Mouse (Mus musculus) left cerebral cortex, adult 2 months (tissue): ENCODE measurements around the gene Srebf1. TPM values are rescaled to one million over a fixed set of nuclear protein-coding genes. Genes with fewer than 3 reads are reported as not detected.
A peak's percentile ranks its signal among the peaks of the same experiment; 100 is the strongest.

Experiments used
- DNase-seq, 2 experiments: peaks; one replicate each; pipeline ENCODE4 v3.0.0; 2021 to 2022; ENCODE audit warnings: low spot score in 2 of 2, mixed read lengths in 1 of 2; ENCODE audit errors: extremely low spot score in 1 of 2
- H3K27ac ChIP-seq: fragments of 200-600 bp; 2 replicates; pipeline ENCODE4 v1.8.1; 2022
- H3K4me3 ChIP-seq: fragments of 200-600 bp; 2 replicates; pipeline ENCODE4 v1.8.1; 2022
- CTCF ChIP-seq: fragments of 200-600 bp; IDR thresholded peaks from 2 replicates; pipeline ENCODE4 v1.8.1; 2022; ENCODE audit warnings: antibody characterized with exemption, mild to moderate bottlenecking, moderate library complexity
- intact Hi-C: fragments of 180-260 bp; cut with DNase I; formaldehyde crosslinking; loops from one replicate; pipeline ENCODE4 v1.15.1; 2025
- total RNA-seq, 2 experiments: library from RNA; stranded (reverse); gene quantifications; 2 replicates each; pipeline ENCODE4 v1.2.3; 2021

Gene Srebf1
- total RNA-seq, 2 experiments from 2014 or later = 50.1 to 66.1 TPM

- H3K4me3 ChIP-seq = no peak overlapping the region
- no peak for TF ChIP-seq CTCF
- intact Hi-C loops = no loop called here
- DNase-seq = no peak
- H3K27ac ChIP-seq = peak overlapping the region; percentile 70; the same call in 1 of the 2 replicates
These were observed 10.2 kb upstream of the Srebf1 start for GRCm38 (mm10) chr11:60232441-60233058.

- Histone ChIP-seq H3K4me3 (no peak overlapping the region), H3K27ac (no peak overlapping the region)
- intact Hi-C loops = no loop called here
- no peak for DNase-seq
- no peak for TF ChIP-seq CTCF
These were observed 9.6 kb upstream of the Srebf1 start for GRCm38 (mm10) chr11:60231951-60232350.

GRCm38 (mm10) chr11:60231326-60231725 is 8.9 kb upstream of the Srebf1 start:
- DNase-seq = no peak
- Histone ChIP-seq H3K27ac (no peak overlapping the region), H3K4me3 (no peak overlapping the region)
- no peak for TF ChIP-seq CTCF
- intact Hi-C loops = no loop called here

- TF ChIP-seq CTCF = no peak
- no peak for DNase-seq
- intact Hi-C loops = no loop called here
- Histone ChIP-seq H3K27ac (no peak overlapping the region), H3K4me3 (no peak overlapping the region)
These were observed 8.1 kb upstream of the Srebf1 start for GRCm38 (mm10) chr11:60230512-60230911.

- no peak overlapping the region for H3K4me3 ChIP-seq
- no peak for DNase-seq
- TF ChIP-seq CTCF = no peak
- intact Hi-C loops = no loop called here
- H3K27ac ChIP-seq = no peak overlapping the region
These were observed 7.4 kb upstream of the Srebf1 start for GRCm38 (mm10) chr11:60229821-60230220.

- intact Hi-C loops = no loop called here
- no peak for TF ChIP-seq CTCF
These were observed 6.1 kb upstream of the Srebf1 start for GRCm38 (mm10) chr11:60228525-60228924.

GRCm38 (mm10) chr11:60225874-60226273 is 3.5 kb upstream of the Srebf1 start:
- intact Hi-C loops = no loop called here

More at GRCm38 (mm10) chr11:60228525-60228924, 6.1 kb upstream of the Srebf1 start:
- DNase-seq = no peak
- Histone ChIP-seq H3K4me3 (no peak overlapping the region), H3K27ac (no peak overlapping the region)

GRCm38 (mm10) chr11:60224676-60225075 is 2.3 kb upstream of the Srebf1 start:
- Histone ChIP-seq H3K27ac (no peak overlapping the region), H3K4me3 (no peak overlapping the region)
- intact Hi-C loops = no loop called here
- no peak; the same call in 1 of the 2 replicates for TF ChIP-seq CTCF
- no peak for DNase-seq

More at GRCm38 (mm10) chr11:60225874-60226273, 3.5 kb upstream of the Srebf1 start:
- Histone ChIP-seq H3K27ac (no peak overlapping the region), H3K4me3 (no peak overlapping the region)
- DNase-seq = no peak
- no peak for TF ChIP-seq CTCF

- H3K27ac ChIP-seq = peak overlapping the region; percentile 80
- peak overlapping the region; percentile 40 for H3K4me3 ChIP-seq
- intact Hi-C loops = no loop called here
- no peak for TF ChIP-seq CTCF
- DNase-seq = no peak
These were observed 304 bp downstream of the Srebf1 start for GRCm38 (mm10) chr11:60222085-60222468.

GRCm38 (mm10) chr11:60221425-60221824 is 956 bp downstream of the Srebf1 start:
- DNase-seq = no peak
- no peak overlapping the region for H3K27ac ChIP-seq
- intact Hi-C loops = no loop called here
- H3K4me3 ChIP-seq = no peak overlapping the region
- no peak for TF ChIP-seq CTCF

- intact Hi-C loops = no loop called here
These were observed 2.0 kb downstream of the Srebf1 start for GRCm38 (mm10) chr11:60220291-60220804.

GRCm38 (mm10) chr11:60219609-60220008 is 2.8 kb downstream of the Srebf1 start:
- peak overlapping the region; percentile 69 for H3K4me3 ChIP-seq
- no peak for DNase-seq
- no peak overlapping the region; the same call in 1 of the 2 replicates for H3K27ac ChIP-seq
- intact Hi-C loops = no loop called here
- TF ChIP-seq CTCF = no peak

More at GRCm38 (mm10) chr11:60220291-60220804, 2.0 kb downstream of the Srebf1 start:
- peak overlapping the region; percentile 69 for H3K4me3 ChIP-seq
- peak overlapping the region; percentile 85 for H3K27ac ChIP-seq
- TF ChIP-seq CTCF = no peak
- peak; percentile 85 to 87 for DNase-seq

- intact Hi-C loops = no loop called here
- no peak overlapping the region for H3K27ac ChIP-seq
- no peak for TF ChIP-seq CTCF
- DNase-seq = no peak
- H3K4me3 ChIP-seq = no peak overlapping the region
These were observed 4.9 kb downstream of the Srebf1 start for GRCm38 (mm10) chr11:60217467-60217866.
